Mouse (Mus musculus) testis, adult 2 months (tissue): Measurements from ENCODE around the gene Gata2.

Experiments used
- CTCF ChIP-seq: fragments of 200-500 bp; IDR thresholded peaks from 2 replicates; pipeline ENCODE4 v1.5.1; 2012; ENCODE audit warnings: low read depth, mild to moderate bottlenecking, inconsistent platforms, low read length, moderate library complexity; ENCODE audit not compliant: control insufficient read depth, insufficient read depth, insufficient replicate concordance
- POLR2A ChIP-seq: fragments of 200-500 bp; IDR thresholded peaks from 2 replicates; pipeline ENCODE4 v1.6.1; 2012; ENCODE audit warnings: low read depth, mild to moderate bottlenecking, inconsistent platforms, low read length, moderate library complexity; ENCODE audit not compliant: control insufficient read depth

DNA sequence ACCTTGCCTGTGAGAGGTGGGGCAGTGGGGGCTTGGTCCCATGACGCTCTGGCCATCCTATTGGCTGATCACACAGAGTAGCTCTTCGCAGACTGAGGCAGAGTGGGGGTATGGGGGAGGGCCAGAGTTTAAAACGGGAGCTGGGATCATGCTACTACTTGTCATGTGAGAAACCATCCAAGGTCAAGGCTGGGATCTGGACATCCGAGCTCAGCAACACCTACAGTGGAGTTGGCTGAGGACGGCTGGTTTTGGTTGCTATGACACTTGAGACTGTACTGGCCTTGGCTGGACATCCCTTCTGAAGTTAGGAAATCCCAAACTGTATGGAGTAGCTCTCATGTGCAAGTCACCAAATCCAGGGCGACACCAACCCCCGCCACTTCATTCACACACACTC, 38.1 kb downstream of the Gata2 start:
- TF ChIP-seq CTCF (no peak), POLR2A (no peak)
